Mouse (Mus musculus) G1E-ER4 (cell line): ENCODE results near the gene Ccdc107. TPM values are rescaled to one million over a fixed set of nuclear protein-coding genes. Genes with fewer than 3 reads are reported as not detected.

Experiments
- GATA1 ChIP-seq: IDR thresholded peaks from one replicate; pipeline ENCODE4 v1.8.0; 2012; ENCODE audit warnings: low read length, inconsistent platforms
- polyA plus RNA-seq: library from polyadenylated mRNA; stranded (reverse); fragments of >175 nt; gene quantifications from 2 replicates; pipeline ENCODE4 v1.2.3, GENCODE M21; 2012

The Ccdc107 gene
- polyA plus RNA-seq, 1 experiment, result 82.1 TPM

DNA sequence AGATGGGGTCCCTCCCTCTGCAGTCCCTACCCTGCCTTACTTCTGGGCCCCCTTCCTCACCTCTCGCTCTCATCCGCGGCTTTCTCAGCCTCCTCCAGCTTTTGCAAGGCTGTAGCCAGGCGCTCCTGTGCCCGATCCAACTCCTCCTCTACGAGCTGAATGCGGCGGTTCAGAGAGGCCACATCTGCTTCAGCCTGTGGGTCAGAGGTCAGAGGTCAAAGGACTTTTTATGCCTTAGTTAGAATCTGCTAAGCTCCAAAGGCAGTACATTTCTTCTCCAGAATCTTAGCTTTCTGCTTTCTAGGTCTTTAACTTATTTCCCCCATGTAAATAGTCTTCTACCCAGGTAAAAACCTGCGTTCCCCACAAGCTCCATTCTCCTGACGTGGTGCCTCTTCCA, 26.9 kb downstream of the Ccdc107 start:
- TF ChIP-seq GATA1, result no peak

GRCm38 (mm10) chr4:43519956-43520355, 27.3 kb downstream of the Ccdc107 start:
- no peak for TF ChIP-seq GATA1

- no peak for TF ChIP-seq GATA1
Measured at GRCm38 (mm10) chr4:43527880-43528279, 35.2 kb downstream of the Ccdc107 start.

- TF ChIP-seq GATA1, result no peak
Measured at GRCm38 (mm10) chr4:43528487-43528886, 35.8 kb downstream of the Ccdc107 start.

GRCm38 (mm10) chr4:43530081-43530501, 37.4 kb downstream of the Ccdc107 start:
- TF ChIP-seq GATA1, result no peak

- TF ChIP-seq GATA1, result no peak
Measured at GRCm38 (mm10) chr4:43530581-43530980, 37.9 kb downstream of the Ccdc107 start.

DNA sequence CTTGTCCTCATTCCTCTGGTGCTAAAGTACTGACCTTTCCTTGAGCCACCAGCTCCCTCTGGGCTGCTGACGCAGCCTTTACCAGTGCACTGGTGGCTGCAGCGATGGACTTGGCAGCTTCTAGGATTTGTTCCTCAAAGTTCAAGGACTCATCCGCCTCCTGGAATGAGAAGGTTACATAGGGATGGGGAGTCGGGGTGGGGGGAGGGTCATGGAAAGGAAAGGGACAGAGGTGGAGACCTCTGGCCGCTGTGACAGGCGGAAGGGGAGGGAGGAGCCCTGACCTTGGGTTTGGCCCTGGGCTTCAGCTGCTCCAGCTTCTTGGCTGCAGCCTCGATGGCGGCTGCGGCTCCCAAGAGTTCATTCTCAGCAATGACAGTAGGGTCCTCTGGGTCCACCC, 40.6 kb downstream of the Ccdc107 start:
- TF ChIP-seq GATA1, result no peak

DNA sequence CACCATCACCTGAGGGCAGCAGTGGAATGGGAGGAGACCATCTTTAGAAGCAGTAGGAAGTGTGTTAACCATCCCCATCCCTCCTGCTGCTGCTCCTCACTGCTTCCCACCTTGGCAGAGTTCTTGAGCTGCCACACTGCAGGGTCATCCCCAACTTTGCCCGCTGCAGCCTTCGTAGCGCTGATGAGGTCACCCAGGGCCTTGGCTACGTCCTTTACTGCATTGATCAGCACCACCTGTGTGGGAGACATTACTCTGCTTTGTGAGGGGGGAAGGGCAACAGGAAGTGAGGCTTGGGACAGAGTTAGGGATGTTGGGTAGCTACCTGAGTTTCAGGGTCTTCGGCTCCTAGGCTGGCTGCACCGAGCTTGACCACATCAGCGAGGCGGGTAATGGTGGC, 42.9 kb downstream of the Ccdc107 start:
- no peak for TF ChIP-seq GATA1

GRCm38 (mm10) chr4:43536031-43536430, 43.3 kb downstream of the Ccdc107 start:
- no peak for TF ChIP-seq GATA1

- TF ChIP-seq GATA1, result no peak
Measured at GRCm38 (mm10) chr4:43542044-43542443, 49.3 kb downstream of the Ccdc107 start.

Other genes with a start within 250 kb of the Ccdc107 start
- 0.06 TPM in 1 of 2 replicates, not detected in the other for gene Atp8b5, start 225.7 kb upstream of the Ccdc107 start, polyA plus RNA-seq
- 1.1 and 1.2 TPM in 2 replicates for gene Rusc2, start 110.9 kb upstream of the Ccdc107 start, polyA plus RNA-seq
- not detected in 2 replicates for gene Fam166b, start 63.8 kb upstream of the Ccdc107 start, polyA plus RNA-seq
- 54.2 and 56.9 TPM in 2 replicates for gene Tesk1, start 51.0 kb upstream of the Ccdc107 start, polyA plus RNA-seq
- gene Cd72, start 38.3 kb upstream of the Ccdc107 start, polyA plus RNA-seq, result not detected in 2 replicates
- not detected in 2 replicates for gene Sit1, start 9.2 kb upstream of the Ccdc107 start, polyA plus RNA-seq
- gene Arhgef39, start 6.8 kb downstream of the Ccdc107 start, polyA plus RNA-seq, result 14.1 and 17.4 TPM in 2 replicates
- gene Car9, start 14.1 kb downstream of the Ccdc107 start, polyA plus RNA-seq, result not detected in 2 replicates
- gene Tpm2, start 30.9 kb downstream of the Ccdc107 start, polyA plus RNA-seq, result not detected in 2 replicates
- gene Creb3, start 69.4 kb downstream of the Ccdc107 start, polyA plus RNA-seq, result 1.6 and 2.6 TPM in 2 replicates
- gene Tln1, start 69.8 kb downstream of the Ccdc107 start, polyA plus RNA-seq, result 169 and 178 TPM in 2 replicates
- 31.2 and 129 TPM in 2 replicates for gene Rgp1, start 85.8 kb downstream of the Ccdc107 start, polyA plus RNA-seq
- 13.5 and 21.5 TPM in 2 replicates for gene Gba2, start 86.0 kb downstream of the Ccdc107 start, polyA plus RNA-seq
- not detected in 2 replicates for gene Msmp, start 91.6 kb downstream of the Ccdc107 start, polyA plus RNA-seq
- 0.11 TPM in 2 replicates for gene Npr2, start 139.0 kb downstream of the Ccdc107 start, polyA plus RNA-seq
- gene Spag8, start 160.7 kb downstream of the Ccdc107 start, polyA plus RNA-seq, result not detected in 2 replicates
- 45.3 and 51.0 TPM in 2 replicates for gene Hint2, start 163.6 kb downstream of the Ccdc107 start, polyA plus RNA-seq
- gene Tmem8b, start 176.1 kb downstream of the Ccdc107 start, polyA plus RNA-seq, result 3.2 and 3.4 TPM in 2 replicates
- 0.01 and 0.02 TPM in 2 replicates for gene Fam221b, start 176.2 kb downstream of the Ccdc107 start, polyA plus RNA-seq
- not detected in 2 replicates for gene Olfr70, start 207.9 kb downstream of the Ccdc107 start, polyA plus RNA-seq
- gene Olfr71, start 217.4 kb downstream of the Ccdc107 start, polyA plus RNA-seq, result not detected in 2 replicates
- not detected in 2 replicates for gene Hrct1, start 234.3 kb downstream of the Ccdc107 start, polyA plus RNA-seq
- not detected in 2 replicates for gene Spaar, start 237.1 kb downstream of the Ccdc107 start, polyA plus RNA-seq